Mouse (Mus musculus) G1E (cell line): Measurements from ENCODE around the gene Ubash3b. TPM values are rescaled to one million over a fixed set of nuclear protein-coding genes. Genes with fewer than 3 reads are reported as not detected.
A peak's percentile ranks its signal among the peaks of the same experiment; 100 is the strongest.

Source experiments
- ATAC-seq: 2 replicates; pipeline ENCODE4 v1.8.0; 2016; ENCODE audit warnings: mild to moderate bottlenecking; ENCODE audit not compliant: insufficient number of reproducible peaks, poor library complexity, low FRiP score, severe bottlenecking; ENCODE audit errors: extremely low read depth
- DNase-seq: peaks from one replicate; pipeline ENCODE4 v3.0.0; 2012; ENCODE audit warnings: low spot score
- H3K27me3 ChIP-seq: 2 replicates; pipeline ENCODE4 v1.6.1; 2012; ENCODE audit warnings: mild to moderate bottlenecking, low read length, inconsistent platforms; ENCODE audit not compliant: insufficient read depth
- H3K36me3 ChIP-seq: replicated peaks from 2 replicates; pipeline ENCODE3; 2012; ENCODE audit warnings: mild to moderate bottlenecking, inconsistent platforms
- H3K4me1 ChIP-seq: 2 replicates; pipeline ENCODE4 v1.6.1; 2012; ENCODE audit warnings: low read depth, low read length, inconsistent platforms, mixed read lengths; ENCODE audit not compliant: insufficient read depth
- H3K4me3 ChIP-seq: 2 replicates; pipeline ENCODE4 v1.5.1; 2012; ENCODE audit warnings: low read depth, mild to moderate bottlenecking, inconsistent platforms, low read length, moderate library complexity, mixed read lengths
- H3K9me3 ChIP-seq: replicated peaks from 2 replicates; pipeline ENCODE4 v1.6.1; 2012; ENCODE audit warnings: inconsistent platforms
- CTCF ChIP-seq: IDR thresholded peaks from 2 replicates; pipeline ENCODE4 v1.5.1; 2012; ENCODE audit warnings: low read depth, low read length, inconsistent platforms, mixed read lengths
- GATA1 ChIP-seq: IDR thresholded peaks from 2 replicates; pipeline ENCODE4 v1.6.1; 2012; ENCODE audit warnings: borderline replicate concordance, low read length, inconsistent platforms, mixed read lengths
- GATA2 ChIP-seq: IDR thresholded peaks from 2 replicates; pipeline ENCODE4 v1.6.1; 2012; ENCODE audit warnings: low read depth, low read length, inconsistent platforms, borderline replicate concordance
- POLR2AphosphoS5 ChIP-seq: IDR thresholded peaks from 2 replicates; pipeline ENCODE4 v1.6.1; 2012; ENCODE audit warnings: low read depth, low read length, inconsistent platforms; ENCODE audit not compliant: insufficient replicate concordance
- TAL1 ChIP-seq: conservative IDR thresholded peaks from 2 replicates; pipeline ENCODE4 v1.6.1; 2012; ENCODE audit warnings: low read depth, low read length, inconsistent platforms, mixed read lengths
- polyA plus RNA-seq: library from polyadenylated mRNA; stranded (reverse); fragments of >175 nt; gene quantifications from 2 replicates; pipeline ENCODE4 v1.2.3, GENCODE M21; 2012
- total RNA-seq, 2 experiments: library from RNA; stranded (forward) in 1 of 2; stranded (reverse) in 1 of 2; fragments of 200-1000 nt in 1 of 2; fragments of >200 nt in 1 of 2; fragmentation: Nextera tagmentation in 1 of 2; gene quantifications; 2 replicates each; pipeline ENCODE4 v1.2.3; 2014 to 2017

Gene Ubash3b
- total and polyA plus RNA-seq, 3 experiments, result 14.2 to 33.0 (median 20.9) TPM

- Histone ChIP-seq H3K9me3 (no peaks in the 10 kb centered on the region), H3K27me3 (no peaks in the 10 kb centered on the region), H3K36me3 (peaks cover 22% of the 10 kb centered on the region), H3K4me1 (peaks cover 71% of the 10 kb centered on the region), H3K4me3 (no peak overlapping the region)
- DNase-seq (no peak), ATAC-seq (no peak)
- TF ChIP-seq POLR2AphosphoS5 (no peak), GATA1 (no peak), CTCF (no peak), GATA2 (no peak), TAL1 (no peak)
Measured at GRCm38 (mm10) chr9:41121701-41122354, 39.7 kb downstream of the Ubash3b start.

- Histone ChIP-seq H3K4me3 (no peak overlapping the region), H3K9me3 (no peaks in the 10 kb centered on the region), H3K36me3 (peaks cover 21% of the 10 kb centered on the region), H3K4me1 (peaks cover 79% of the 10 kb centered on the region), H3K27me3 (no peaks in the 10 kb centered on the region)
- TF ChIP-seq TAL1 (no peak), POLR2AphosphoS5 (no peak), GATA1 (no peak)
- no peak for DNase-seq
- ATAC-seq, result no peak
Measured at GRCm38 (mm10) chr9:41119958-41120357, 41.5 kb downstream of the Ubash3b start.

- peaks cover 17% of the 10 kb centered on the region for H3K36me3 ChIP-seq
- H3K4me3 ChIP-seq, result no peak overlapping the region; the same call in 1 of the 2 replicates
- H3K9me3 ChIP-seq, result no peaks in the 10 kb centered on the region
- TF ChIP-seq TAL1 (peak; percentile 34; the same call in 1 of the 2 replicates), GATA2 (peak; percentile 93; the same call in 1 of the 2 replicates), POLR2AphosphoS5 (no peak)
- peaks cover 76% of the 10 kb centered on the region for H3K4me1 ChIP-seq
- H3K27me3 ChIP-seq, result no peaks in the 10 kb centered on the region
- ATAC-seq (peak; percentile 95), DNase-seq (peak; percentile 74)
Measured at GRCm38 (mm10) chr9:41118065-41118464, 43.4 kb downstream of the Ubash3b start.

- Histone ChIP-seq H3K27me3 (no peaks in the 10 kb centered on the region), H3K9me3 (no peaks in the 10 kb centered on the region), H3K4me1 (peaks cover 56% of the 10 kb centered on the region), H3K4me3 (no peak overlapping the region), H3K36me3 (peaks cover 22% of the 10 kb centered on the region)
- DNase-seq (no peak), ATAC-seq (no peak)
- no peak for TF ChIP-seq CTCF
- no peak for TF ChIP-seq TAL1
- no peak for TF ChIP-seq GATA1
- no peak for TF ChIP-seq POLR2AphosphoS5
- TF ChIP-seq GATA2, result no peak
Measured at GRCm38 (mm10) chr9:41116126-41116525, 45.4 kb downstream of the Ubash3b start.

GRCm38 (mm10) chr9:41114367-41114766, 47.1 kb downstream of the Ubash3b start:
- DNase-seq (no peak), ATAC-seq (no peak)
- H3K36me3 ChIP-seq, result peaks cover 22% of the 10 kb centered on the region
- H3K9me3 ChIP-seq, result no peaks in the 10 kb centered on the region
- no peaks in the 10 kb centered on the region for H3K27me3 ChIP-seq
- TF ChIP-seq GATA2, result no peak
- TF ChIP-seq GATA1, result no peak
- no peak for TF ChIP-seq TAL1
- H3K4me1 ChIP-seq, result peaks cover 42% of the 10 kb centered on the region
- no peak overlapping the region for H3K4me3 ChIP-seq

GRCm38 (mm10) chr9:41109749-41110148, 51.7 kb downstream of the Ubash3b start:
- H3K9me3 ChIP-seq, result no peaks in the 10 kb centered on the region
- ATAC-seq, result no peak
- no peak for DNase-seq
- H3K4me1 ChIP-seq, result peaks cover 32% of the 10 kb centered on the region
- peaks cover 2% of the 10 kb centered on the region; the same call in 1 of the 2 replicates for H3K27me3 ChIP-seq
- peaks cover 27% of the 10 kb centered on the region for H3K36me3 ChIP-seq
- TF ChIP-seq GATA2, result no peak
- no peak overlapping the region for H3K4me3 ChIP-seq
